Mouse (Mus musculus) midbrain, embryonic 12.5 days (tissue): ENCODE results near the gene Uqcrq. TPM values are rescaled to one million over a fixed set of nuclear protein-coding genes. Genes with fewer than 3 reads are reported as not detected.

Experiments used
- ATAC-seq: fragments of 200-750 bp; cut with Nextera tagmentation; 2 replicates; pipeline ENCODE4 v1.8.0; 2017; ENCODE audit warnings: low read depth, moderate TSS enrichment, moderate library complexity; ENCODE audit not compliant: low FRiP score
- H3K27ac ChIP-seq: fragments of 300-500 bp; sonication (generic); replicated peaks from 2 replicates; pipeline ENCODE4 v1.5.1; 2016; ENCODE audit warnings: mild to moderate bottlenecking
- H3K27me3 ChIP-seq: fragments of 300-500 bp; sonication (generic); 2 replicates; pipeline ENCODE4 v1.6.1; 2016; ENCODE audit warnings: mild to moderate bottlenecking
- H3K36me3 ChIP-seq: fragments of 300-500 bp; sonication (generic); 2 replicates; pipeline ENCODE4 v1.6.1; 2016
- H3K4me1 ChIP-seq: fragments of 300-500 bp; sonication (generic); 2 replicates; pipeline ENCODE4 v1.6.1; 2016
- H3K4me2 ChIP-seq: fragments of 300-500 bp; sonication (generic); replicated peaks from 2 replicates; pipeline ENCODE4 v1.6.1; 2016; ENCODE audit warnings: mild to moderate bottlenecking, moderate library complexity
- H3K4me3 ChIP-seq: fragments of 300-500 bp; sonication (generic); 2 replicates; pipeline ENCODE4 v1.5.1; 2016; ENCODE audit warnings: mild to moderate bottlenecking
- H3K9ac ChIP-seq: fragments of 300-500 bp; sonication (generic); replicated peaks from 2 replicates; pipeline ENCODE4 v1.6.1; 2016; ENCODE audit warnings: mild to moderate bottlenecking, moderate library complexity
- H3K9me3 ChIP-seq: fragments of 300-500 bp; sonication (generic); 2 replicates; pipeline ENCODE4 v1.6.1; 2016; ENCODE audit warnings: mild to moderate bottlenecking
- WGBS: fragments of 180-500 bp; shearing (Covaris S2); methylation state at CpG from one replicate; pipeline ENCODE4 v1.1.7; 2016; 5-methylcytosine and 5-hydroxymethylcytosine counted together
- polyA plus RNA-seq: library from polyadenylated mRNA; unstranded; fragments of >200 nt; fragmentation: Nextera tagmentation; extraction: Ambion mirVana; gene quantifications from 2 replicates; pipeline ENCODE4 v1.2.1, GENCODE M21; 2016

Gene Uqcrq
- polyA plus RNA-seq, 1 experiment from 2014 or later = 574 TPM

DNA sequence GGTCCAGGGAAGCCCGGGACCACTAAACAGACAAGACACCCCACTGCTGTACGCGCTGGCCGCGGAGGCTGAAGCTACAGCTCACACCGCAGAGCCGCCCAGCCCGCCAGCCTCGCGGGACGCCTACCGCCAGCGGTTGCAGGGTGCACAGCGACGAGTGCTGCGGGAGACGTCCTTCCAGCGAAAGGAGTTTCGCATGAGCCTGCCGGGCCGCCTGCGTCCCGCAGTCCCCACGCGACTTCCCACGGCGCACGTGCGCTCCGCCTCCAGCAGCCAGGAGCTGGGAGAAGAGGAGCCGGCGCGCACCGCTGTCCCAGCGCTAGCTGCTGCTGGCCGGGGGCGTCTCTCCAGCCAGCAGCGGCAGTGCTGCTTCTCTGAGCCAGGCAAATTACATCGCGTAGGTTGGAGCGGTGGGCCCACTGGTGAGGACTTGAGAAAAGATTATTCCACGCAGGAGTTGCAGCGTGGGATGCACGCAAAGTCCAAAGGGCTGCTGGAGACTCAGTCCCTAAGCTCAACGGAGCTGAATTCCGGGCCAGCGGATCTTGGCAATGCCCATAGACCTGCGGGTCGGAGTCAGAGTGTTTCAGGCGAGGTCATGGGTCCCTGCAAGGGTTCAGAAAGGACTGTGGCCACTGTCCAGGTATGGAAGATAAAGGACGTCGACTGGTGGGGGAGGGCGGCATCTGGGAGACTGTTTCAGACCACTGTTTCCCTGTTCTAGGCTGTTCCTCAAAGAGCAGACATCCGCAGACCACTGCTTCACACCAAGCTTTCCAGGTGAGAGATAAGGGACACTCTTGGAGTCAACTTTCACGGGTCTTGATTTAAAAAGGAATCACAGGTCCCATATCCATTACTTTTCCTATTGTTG, 33.2 kb upstream of the Uqcrq start:
- H3K4me3 ChIP-seq = peak overlapping the region; percentile 46
- peaks cover 95% of the 10 kb centered on the region for H3K27me3 ChIP-seq
- peaks cover 18% of the 10 kb centered on the region for H3K4me1 ChIP-seq
- WGBS = 6% methylated on average over 55 of the region's 55 CpGs
- no peak overlapping the region for H3K27ac ChIP-seq
- H3K9ac ChIP-seq = peak overlapping the region; percentile 43
- no peaks in the 10 kb centered on the region for H3K9me3 ChIP-seq
- H3K36me3 ChIP-seq = no peaks in the 10 kb centered on the region
- peak overlapping the region; percentile 79 for H3K4me2 ChIP-seq
- no peak for ATAC-seq

DNA sequence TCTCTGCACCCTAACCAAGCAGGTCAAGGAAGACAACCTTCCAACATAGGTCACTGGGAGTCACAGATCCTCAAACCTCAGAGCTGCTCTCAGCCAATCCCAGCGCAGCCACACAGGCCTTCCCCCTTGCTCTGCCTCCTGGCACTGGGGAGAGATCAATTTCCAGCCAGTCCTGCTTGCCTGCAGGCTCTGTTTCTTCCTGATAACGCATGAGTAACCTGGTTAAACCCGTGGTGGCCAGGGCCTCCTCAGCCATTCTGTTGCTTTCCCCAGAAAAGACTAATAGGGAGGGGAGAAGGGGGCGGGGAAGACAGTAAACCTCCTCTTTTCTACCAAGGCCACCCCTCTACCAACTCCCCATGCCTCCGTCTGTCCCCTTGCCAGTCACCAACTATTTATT, 31.1 kb upstream of the Uqcrq start:
- WGBS = 25% methylated on average over 5 of the region's 5 CpGs
- H3K9me3 ChIP-seq = no peaks in the 10 kb centered on the region
- peaks cover 95% of the 10 kb centered on the region for H3K27me3 ChIP-seq
- H3K4me2 ChIP-seq = no peak overlapping the region
- no peak overlapping the region for H3K27ac ChIP-seq
- no peaks in the 10 kb centered on the region for H3K36me3 ChIP-seq
- H3K4me3 ChIP-seq = no peak overlapping the region
- peaks cover 24% of the 10 kb centered on the region for H3K4me1 ChIP-seq
- no peak for ATAC-seq
- H3K9ac ChIP-seq = no peak overlapping the region

DNA sequence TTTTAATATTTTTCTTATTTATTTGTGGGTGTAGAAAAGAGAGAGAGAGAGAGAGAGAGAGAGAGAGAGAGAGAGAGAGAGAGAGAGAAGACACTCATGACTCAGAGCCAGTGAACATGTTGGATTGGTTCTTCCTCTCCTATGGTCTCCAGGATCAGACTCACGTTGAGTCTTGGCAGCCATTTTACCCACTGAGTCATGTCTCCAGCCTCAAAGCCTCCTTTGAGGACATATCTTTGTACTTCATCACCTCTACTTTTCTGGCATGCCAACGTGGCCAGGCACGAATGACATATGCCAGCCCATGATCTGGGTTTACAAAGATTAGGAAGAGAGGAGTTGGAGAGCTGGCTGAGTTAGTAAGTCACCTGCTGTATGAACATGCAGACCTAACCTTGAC, 29.6 kb upstream of the Uqcrq start:
- Histone ChIP-seq H3K9ac (no peak overlapping the region), H3K36me3 (no peaks in the 10 kb centered on the region), H3K9me3 (no peaks in the 10 kb centered on the region), H3K27ac (no peak overlapping the region), H3K4me3 (no peak overlapping the region), H3K4me2 (no peak overlapping the region), H3K27me3 (peaks cover 93% of the 10 kb centered on the region), H3K4me1 (peaks cover 18% of the 10 kb centered on the region)
- WGBS = 81% methylated on average over 3 of the region's 3 CpGs
- no peak for ATAC-seq

DNA sequence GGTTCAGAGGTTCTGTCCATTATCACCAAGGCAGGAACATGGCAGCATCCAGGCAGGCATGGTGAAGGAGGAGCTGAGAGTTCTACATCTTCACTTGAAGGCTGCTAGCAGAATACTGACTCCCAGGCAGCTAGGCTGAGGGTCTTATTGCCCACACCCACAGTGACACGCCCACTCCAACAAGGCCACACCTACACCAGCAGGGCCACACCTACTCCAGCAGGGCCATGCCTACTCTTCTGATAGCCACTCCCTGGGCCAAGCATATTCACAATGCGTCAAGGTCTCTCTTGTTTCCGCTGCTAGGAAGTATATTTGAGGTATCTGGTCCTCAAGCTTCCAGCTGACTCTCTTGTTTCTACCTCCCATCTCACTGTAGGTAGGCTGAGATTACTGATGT, 28.4 kb upstream of the Uqcrq start:
- ATAC-seq = no peak
- Histone ChIP-seq H3K4me2 (no peak overlapping the region), H3K4me3 (no peak overlapping the region)

DNA sequence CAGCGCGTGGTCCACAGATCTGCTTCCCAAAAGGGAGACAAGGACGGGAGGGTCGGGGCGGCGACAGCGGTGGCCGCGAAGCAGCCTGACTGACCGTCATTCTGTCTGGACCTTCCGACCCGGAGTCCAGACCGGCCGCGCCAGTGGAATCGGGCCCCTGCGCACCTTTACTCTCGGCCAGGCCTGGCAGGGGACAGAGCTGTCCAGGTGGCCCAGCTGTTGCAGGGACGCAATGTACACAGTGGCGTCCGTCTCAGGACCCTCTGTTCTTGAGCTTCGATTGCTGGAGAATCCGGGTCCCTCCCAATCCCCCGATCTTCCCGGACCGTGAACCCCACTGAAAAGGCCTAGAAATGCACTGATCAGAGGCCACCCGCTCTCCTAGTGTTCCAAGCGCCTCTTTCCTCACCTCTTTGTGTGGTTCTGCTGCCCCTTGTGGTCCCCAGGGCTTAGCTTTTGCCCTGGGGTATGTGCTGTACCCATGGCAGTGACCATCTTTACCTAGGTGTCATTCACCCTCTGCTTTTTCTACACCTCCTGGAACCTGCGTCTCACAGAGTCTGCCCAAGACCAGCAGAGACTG, 26.8 kb upstream of the Uqcrq start:
- Histone ChIP-seq H3K4me1 (peaks cover 8% of the 10 kb centered on the region; the same call in 1 of the 2 replicates), H3K4me3 (peak overlapping the region; percentile 49), H3K9me3 (no peaks in the 10 kb centered on the region), H3K9ac (peak overlapping the region; percentile 49), H3K27me3 (peaks cover 75% of the 10 kb centered on the region), H3K36me3 (no peaks in the 10 kb centered on the region), H3K27ac (no peak overlapping the region), H3K4me2 (peak overlapping the region; percentile 81)
- ATAC-seq = 0 out of 2 replicates have a peak, but pooled peaks have one; percentile 9
- 7% methylated on average over 29 of the region's 29 CpGs for WGBS

More for the DNA sequence above, 28.4 kb upstream of the Uqcrq start:
- Histone ChIP-seq H3K9ac (no peak overlapping the region), H3K36me3 (no peaks in the 10 kb centered on the region), H3K4me1 (peaks cover 18% of the 10 kb centered on the region), H3K9me3 (no peaks in the 10 kb centered on the region), H3K27me3 (peaks cover 90% of the 10 kb centered on the region), H3K27ac (no peak overlapping the region)
- 66% methylated on average over 3 of the region's 3 CpGs for WGBS

DNA sequence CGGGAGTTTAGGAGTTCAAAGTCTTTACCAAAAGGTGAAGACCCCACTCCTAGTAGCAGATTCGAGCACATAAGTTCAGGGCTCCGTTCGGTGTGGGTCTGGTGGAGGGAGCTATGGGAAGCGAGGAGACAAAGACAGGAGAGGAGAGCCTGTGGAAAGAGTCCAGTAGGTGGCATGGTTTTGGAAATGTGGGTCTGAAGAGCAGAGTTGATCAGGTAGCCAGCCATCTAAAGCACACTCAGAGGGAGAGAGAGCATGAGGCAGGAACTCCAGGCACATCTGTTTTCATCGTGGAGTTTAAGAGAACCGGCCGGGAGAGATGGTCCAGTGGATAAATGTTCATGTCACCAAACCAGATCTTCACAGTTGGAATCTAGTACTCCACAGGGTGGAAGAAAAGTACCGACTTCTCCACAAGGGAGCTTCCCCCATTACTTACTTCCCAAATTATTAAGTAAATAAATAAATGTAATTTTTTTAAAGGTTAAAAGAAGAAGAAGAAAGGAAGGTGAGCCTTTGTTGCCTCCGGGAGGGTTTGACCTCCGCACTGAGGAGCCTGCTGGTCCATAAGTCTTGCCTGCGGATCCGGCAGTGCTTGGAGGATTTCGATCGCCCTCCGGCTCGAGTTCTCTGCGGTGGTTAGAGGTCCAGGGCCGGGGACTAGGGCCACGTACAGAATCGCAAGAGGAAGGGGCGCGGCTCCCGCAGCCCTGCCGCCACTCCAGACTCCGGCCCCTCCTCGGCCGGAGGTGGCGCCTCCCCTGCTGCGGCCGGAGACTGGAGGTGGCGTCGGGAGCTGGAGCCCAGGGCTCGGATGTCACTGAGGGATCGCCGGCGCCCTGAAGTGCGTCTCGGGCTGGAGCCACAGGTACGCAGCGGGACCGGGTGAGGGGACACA, 26.1 kb upstream of the Uqcrq start, which contains the start of the genes Gm10447 and Shroom1:
TSS of gene Gm10447 (minus strand) at position 637 of the 898 bp plus-strand sequence.
TSS of gene Shroom1 (plus strand) at position 732 of the 898 bp plus-strand sequence.
- Histone ChIP-seq H3K27me3 (peaks cover 72% of the 10 kb centered on the region), H3K4me3 (peak within 1 kb of the TSS; percentile 49), H3K4me2 (peak within 1 kb of the TSS; percentile 81), H3K9ac (peak within 1 kb of the TSS; percentile 49), H3K27ac (no peak within 1 kb of the TSS), H3K4me1 (peaks cover 8% of the 10 kb centered on the region; the same call in 1 of the 2 replicates), H3K36me3 (no peaks in the 10 kb centered on the region), H3K9me3 (no peaks in the 10 kb centered on the region)
- peak; percentile 41; the same call in 1 of the 2 replicates for ATAC-seq
- 5% methylated on average over 42 of the region's 42 CpGs for WGBS

DNA sequence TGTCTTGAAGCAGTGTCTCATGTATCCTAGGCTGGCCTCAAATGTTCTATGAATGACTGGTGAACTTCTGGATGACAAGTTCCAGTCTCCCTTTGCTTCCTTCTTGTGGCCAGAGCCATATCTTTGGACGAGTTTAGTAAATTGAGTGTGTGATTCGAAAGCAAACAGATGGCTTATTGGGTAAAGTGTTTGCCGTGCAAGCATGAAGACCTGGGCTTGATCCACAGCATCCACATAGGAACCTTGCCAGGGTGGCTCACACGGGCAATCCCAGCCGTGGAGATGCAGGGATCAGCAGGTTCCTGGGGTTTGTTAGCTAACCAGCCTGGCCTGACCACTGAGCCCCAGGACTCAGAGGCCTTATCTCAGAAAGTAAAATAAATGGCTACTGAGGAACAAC, 22.4 kb upstream of the Uqcrq start:
- no peaks in the 10 kb centered on the region for H3K9me3 ChIP-seq
- peaks cover 40% of the 10 kb centered on the region for H3K27me3 ChIP-seq
- H3K9ac ChIP-seq = no peak overlapping the region
- no peak overlapping the region for H3K4me2 ChIP-seq
- H3K4me3 ChIP-seq = no peak overlapping the region
- no peak overlapping the region for H3K27ac ChIP-seq
- 86% methylated on average over 5 of the region's 5 CpGs for WGBS
- H3K36me3 ChIP-seq = no peaks in the 10 kb centered on the region
- H3K4me1 ChIP-seq = peaks cover 8% of the 10 kb centered on the region; the same call in 1 of the 2 replicates
- ATAC-seq = no peak

DNA sequence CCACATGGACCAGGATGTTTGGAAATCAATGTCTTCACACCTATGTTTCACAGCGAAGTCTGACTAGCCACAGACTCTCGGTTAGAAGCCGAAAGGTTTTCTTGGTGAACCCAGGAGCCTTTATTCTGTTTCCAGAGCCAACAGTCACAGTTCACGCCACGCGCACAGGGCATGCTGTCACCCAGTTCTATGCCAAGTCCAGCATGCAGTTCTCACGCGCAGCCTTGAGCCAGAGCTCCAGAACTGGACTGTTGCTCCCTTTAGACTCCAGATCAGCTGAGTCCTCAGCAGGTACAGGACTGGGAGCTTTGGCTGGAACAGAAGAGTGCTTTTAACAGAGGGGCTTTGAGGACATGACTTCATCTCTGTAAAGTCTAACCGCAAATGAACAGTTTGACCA, 21.8 kb upstream of the Uqcrq start:
- Histone ChIP-seq H3K4me3 (no peak overlapping the region), H3K27ac (no peak overlapping the region), H3K36me3 (no peaks in the 10 kb centered on the region), H3K4me1 (peaks cover 7% of the 10 kb centered on the region; the same call in 1 of the 2 replicates), H3K9me3 (no peaks in the 10 kb centered on the region), H3K9ac (no peak overlapping the region), H3K27me3 (peaks cover 34% of the 10 kb centered on the region), H3K4me2 (no peak overlapping the region)
- ATAC-seq = no peak
- WGBS = 94% methylated on average over 9 of the region's 9 CpGs

DNA sequence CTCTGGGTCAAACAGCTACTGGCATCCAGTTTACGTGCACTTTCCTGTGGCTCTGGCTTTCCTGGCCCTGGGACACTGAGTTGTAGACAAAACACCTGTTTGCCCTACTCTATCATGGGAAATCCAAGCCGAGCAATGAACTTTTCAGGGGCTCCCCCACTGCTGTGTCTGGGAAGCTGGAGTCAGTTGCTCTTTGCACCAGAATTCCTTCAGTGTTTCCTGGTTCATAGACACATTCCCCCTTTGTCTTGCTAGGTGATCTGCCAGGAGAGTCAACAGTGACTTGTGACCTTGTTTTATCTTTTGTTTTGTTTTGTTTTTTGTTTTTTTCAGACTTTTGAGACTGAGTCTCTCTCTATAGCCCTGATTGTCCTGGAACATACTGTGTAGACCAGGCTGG, 20.7 kb upstream of the Uqcrq start:
- Histone ChIP-seq H3K36me3 (no peaks in the 10 kb centered on the region), H3K9me3 (no peaks in the 10 kb centered on the region), H3K27me3 (peaks cover 23% of the 10 kb centered on the region), H3K4me1 (no peaks in the 10 kb centered on the region), H3K4me2 (no peak overlapping the region), H3K27ac (no peak overlapping the region), H3K9ac (no peak overlapping the region), H3K4me3 (no peak overlapping the region)
- WGBS = 80% methylated on average over 2 of the region's 2 CpGs
- no peak for ATAC-seq

DNA sequence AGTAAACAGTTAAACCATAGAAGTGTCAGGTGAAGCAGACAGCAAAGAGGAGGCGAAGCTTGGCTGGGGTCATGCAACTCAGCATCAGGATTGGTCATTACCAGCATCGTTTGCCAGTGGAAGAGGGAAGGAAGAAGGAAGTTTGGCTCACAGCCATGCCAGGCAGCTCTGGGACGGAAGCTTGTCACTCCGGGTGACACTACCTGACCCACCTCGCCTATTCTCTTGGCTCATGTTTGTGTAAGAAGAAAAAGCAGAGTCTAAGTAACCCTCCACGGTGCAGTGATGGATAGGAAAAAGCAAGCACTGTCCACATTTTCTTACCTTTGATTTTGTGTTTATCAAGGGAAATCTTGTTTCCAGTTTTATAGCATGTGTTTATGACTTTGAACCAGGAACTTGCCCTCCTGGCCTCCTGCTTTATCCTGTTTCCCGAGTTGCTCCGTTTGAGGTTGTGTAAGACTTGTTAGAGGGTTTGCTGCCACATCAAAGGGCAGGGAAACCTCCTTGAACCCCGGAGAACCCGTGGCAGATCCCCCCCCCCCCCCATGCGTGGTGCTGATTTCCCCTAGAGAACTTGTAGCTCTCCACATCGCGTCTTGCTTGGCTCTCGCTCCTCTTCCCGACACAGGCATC, 19.6 kb upstream of the Uqcrq start:
- H3K9me3 ChIP-seq = no peaks in the 10 kb centered on the region
- H3K36me3 ChIP-seq = no peaks in the 10 kb centered on the region
- no peak overlapping the region for H3K4me3 ChIP-seq
- no peak for ATAC-seq
- WGBS = 65% methylated on average over 15 of the region's 15 CpGs
- H3K27me3 ChIP-seq = peaks cover 13% of the 10 kb centered on the region
- H3K27ac ChIP-seq = no peak overlapping the region
- no peak overlapping the region for H3K9ac ChIP-seq
- H3K4me2 ChIP-seq = no peak overlapping the region
- H3K4me1 ChIP-seq = no peaks in the 10 kb centered on the region

DNA sequence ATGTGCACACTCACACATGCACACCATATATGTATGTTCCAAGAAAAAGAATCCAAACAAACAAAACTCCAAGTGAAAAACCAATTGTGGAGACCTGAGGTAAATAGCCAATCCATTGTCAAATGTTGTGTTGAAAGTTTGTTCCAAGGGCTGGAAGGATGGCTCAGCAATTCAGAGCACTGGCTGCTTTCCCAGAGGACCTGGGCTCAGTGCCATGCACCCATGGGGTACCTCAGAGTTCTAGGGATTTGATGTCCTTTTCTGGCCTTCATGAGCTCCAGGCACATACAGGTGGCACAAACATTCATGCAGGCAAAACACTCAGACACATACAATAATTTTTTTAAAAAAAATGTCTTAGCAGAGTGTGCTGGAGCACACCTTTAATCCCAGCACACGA, 17.9 kb upstream of the Uqcrq start:
- Histone ChIP-seq H3K4me3 (no peak overlapping the region), H3K27ac (no peak overlapping the region), H3K9ac (no peak overlapping the region), H3K4me1 (no peaks in the 10 kb centered on the region), H3K27me3 (peaks cover 4% of the 10 kb centered on the region; the same call in 1 of the 2 replicates), H3K9me3 (no peaks in the 10 kb centered on the region), H3K36me3 (no peaks in the 10 kb centered on the region), H3K4me2 (no peak overlapping the region)
- WGBS = 88% methylated on average over 1 of the region's 1 CpGs
- no peak for ATAC-seq
